Mouse (Mus musculus) lung, embryonic 16.5 days (tissue): ENCODE measurements around the gene Ptprb. TPM values are rescaled to one million over a fixed set of nuclear protein-coding genes. Genes with fewer than 3 reads are reported as not detected.

Source experiments
- polyA plus RNA-seq: library from polyadenylated mRNA; unstranded; fragments of >200 nt; fragmentation: Nextera tagmentation; extraction: Ambion mirVana; gene quantifications from 2 replicates; pipeline ENCODE4 v1.2.1, GENCODE M21; 2015

Ptprb gene
- polyA plus RNA-seq, 1 experiment from 2014 or later, result 17.1 TPM

Other genes starting within 250 kb of the Ptprb start
- not detected in 2 replicates for gene 4933416C03Rik, start 161.6 kb upstream of the Ptprb start, polyA plus RNA-seq
- 2.3 and 3.2 TPM in 2 replicates for gene Kcnmb4, start 198.4 kb downstream of the Ptprb start, polyA plus RNA-seq